Mouse (Mus musculus) mammary gland, adult 2 months (tissue): ENCODE results near the gene Cryba4. TPM values are rescaled to one million over a fixed set of nuclear protein-coding genes. Genes with fewer than 3 reads are reported as not detected.

Source experiments
- polyA plus RNA-seq: library from polyadenylated mRNA; depleted of rRNA; stranded (reverse); fragments of >200 nt; gene quantifications from 2 replicates; pipeline ENCODE4 v1.2.3, GENCODE M21; 2012; ENCODE audit warnings: low replicate concordance; rRNA removed

Cryba4 gene
- polyA plus RNA-seq: 1.2 TPM in 1 of 2 replicates, not detected in the other

GRCm38 (mm10) chr5:112252400-112252799 is at the start of gene Cryba4:
Gene Cryba4 (minus strand): TSS chr5:112252518.

GRCm38 (mm10) chr5:112276267-112276873 is 24.1 kb upstream of the Cryba4 start, which contains the start of gene Tpst2:
Gene Tpst2 (plus strand): TSS chr5:112276691.

GRCm38 (mm10) chr5:112255426-112255825 is 3.1 kb upstream of the Cryba4 start, which contains the start of gene Crybb1:
Gene Crybb1 (plus strand): TSS chr5:112255815.

Other genes starting within 250 kb of the Cryba4 start
- gene Crybb1, start 3.3 kb upstream of the Cryba4 start, polyA plus RNA-seq: 0.27 TPM in 1 of 2 replicates, not detected in the other
- 49.2 and 96.8 TPM in 2 replicates for gene Tpst2, start 24.2 kb upstream of the Cryba4 start, polyA plus RNA-seq
- gene Tfip11, start 73.8 kb upstream of the Cryba4 start, polyA plus RNA-seq: 28.2 and 38.2 TPM in 2 replicates
- gene Srrd, start 90.5 kb upstream of the Cryba4 start, polyA plus RNA-seq: 46.8 and 51.7 TPM in 2 replicates
- gene Hps4, start 90.6 kb upstream of the Cryba4 start, polyA plus RNA-seq: 40.5 and 58.5 TPM in 2 replicates
- gene Gm6583, start 103.5 kb upstream of the Cryba4 start, polyA plus RNA-seq: not detected in 2 replicates
- gene Asphd2, start 142.3 kb upstream of the Cryba4 start, polyA plus RNA-seq: 4.9 and 6.1 TPM in 2 replicates
- gene Gm6588, start 196.9 kb upstream of the Cryba4 start, polyA plus RNA-seq: not detected in 2 replicates